10 mouse cellular contexts compared by ENCODE assay signal in genomic region chr7:112499453-112500133, GRCm38 (mm10).
A peak's percentile ranks its signal among the peaks of the same experiment; 100 is the strongest.
DNase-seq lines count a peak whose midpoint lies in the region; ATAC-seq and TF ChIP-seq lines count a peak whose summit lies in the region.
"Had no signal": no experiment of that assay in that cellular context is flagged by ENCODE, and none has a peak within 500 bp of the region (broad histone marks: within the 10 kb centered on the region; RNA-seq: fewer than 3 reads in every experiment).

No protein-coding gene starts in this region.

- H3K4me1 ChIP-seq in heart, postnatal 0 days (ENCODE audit: control insufficient read depth, insufficient read depth) = peaks cover 26% of the 10 kb centered on the region
- peaks cover 64% of the 10 kb centered on the region for H3K4me1 ChIP-seq in forebrain, embryonic 10.5 days

- DNase-seq in heart, adult 11 months = peak; percentile 93
- no peak for DNase-seq in heart, postnatal 36 days
- peak; percentile 1 to 3 for DNase-seq in spleen, postnatal 36 days (ENCODE audit: low spot score in 2 of 2)
- no peak for DNase-seq in spleen, postnatal 4 days (ENCODE audit: low spot score in 2 of 2)
- no peak for DNase-seq in heart, postnatal 0 days (ENCODE audit: low spot score)
- no peak for DNase-seq in thymus, adult 18-20 months
- DNase-seq in left cerebral cortex, adult 2 months (ENCODE audit: extremely low spot score in 1 of 2, low spot score in 2 of 2) = no peak
- no peak for DNase-seq in forebrain, embryonic 10.5 days (ENCODE audit: extremely low spot score, low spot score)
- DNase-seq: liver, embryonic 13.5 days had no signal

- no peak for TF ChIP-seq EP300 in heart, postnatal 0 days (IDR thresholded peaks at IDR 0.05; ENCODE audit: low read depth)

- intact Hi-C loops in heart, postnatal 36 days (cut with DNase I) = no loop called here
- intact Hi-C loops in left cerebral cortex, adult 2 months (cut with DNase I) = no loop called here

- H3K4me3 ChIP-seq in heart, postnatal 0 days (ENCODE audit: low read depth, low read length) = no peak overlapping the region
- no peak overlapping the region for H3K4me3 ChIP-seq in left cerebral cortex, adult 2 months
- H3K4me3 ChIP-seq in forebrain, embryonic 10.5 days = no peak overlapping the region
- H3K4me3 ChIP-seq: liver, embryonic 13.5 days had no signal

- no peak for ATAC-seq in heart, postnatal 0 days (ENCODE audit: insufficient read depth, low read depth)
- ATAC-seq: inflammation-experienced regulatory T-cells, adult 6 months had no signal

- H3K27me3 ChIP-seq in heart, postnatal 0 days (ENCODE audit: control insufficient read depth, insufficient read depth, low read length) = no peaks in the 10 kb centered on the region
- no peaks in the 10 kb centered on the region for H3K27me3 ChIP-seq in forebrain, embryonic 10.5 days (ENCODE audit: poor library complexity, severe bottlenecking)
- H3K27me3 ChIP-seq: liver, embryonic 13.5 days had no signal

- H3K27ac ChIP-seq in heart, postnatal 0 days (ENCODE audit: low read depth) = peak overlapping the region; percentile 46
- H3K27ac ChIP-seq in left cerebral cortex, adult 2 months = no peak overlapping the region
- H3K27ac ChIP-seq in forebrain, embryonic 10.5 days = no peak overlapping the region
- H3K27ac ChIP-seq: liver, embryonic 13.5 days had no signal

- WGBS in heart, postnatal 0 days = 38% methylated on average over 10 of the region's 10 CpGs
- WGBS in forebrain, embryonic 10.5 days = 82% methylated on average over 10 of the region's 10 CpGs

- no peak for TF ChIP-seq CTCF in heart, postnatal 0 days (IDR thresholded peaks at IDR 0.05; ENCODE audit: low read depth)
- TF ChIP-seq CTCF in left cerebral cortex, adult 2 months (IDR thresholded peaks at IDR 0.05) = no peak

- H3K36me3 ChIP-seq in heart, postnatal 0 days (replicated peaks; ENCODE audit: control insufficient read depth, insufficient read depth, low read length) = no peaks in the 10 kb centered on the region
- no peaks in the 10 kb centered on the region for H3K36me3 ChIP-seq in forebrain, embryonic 10.5 days (replicated peaks)
- H3K36me3 ChIP-seq: liver, embryonic 13.5 days had no signal

- no peak overlapping the region for H3K9ac ChIP-seq in heart, postnatal 0 days (replicated peaks; ENCODE audit: low read depth, low read length)
- H3K9ac ChIP-seq: liver, embryonic 13.5 days had no signal

- no peaks in the 10 kb centered on the region for H3K9me3 ChIP-seq in heart, postnatal 0 days (replicated peaks; ENCODE audit: control insufficient read depth, low read length)
- H3K9me3 ChIP-seq in forebrain, embryonic 10.5 days = no peaks in the 10 kb centered on the region
- H3K9me3 ChIP-seq: liver, embryonic 13.5 days had no signal

- no peak overlapping the region for H3K4me2 ChIP-seq in heart, postnatal 0 days (ENCODE audit: low read depth, low read length)
- H3K4me2 ChIP-seq: liver, embryonic 13.5 days had no signal

Comparison
In these comparisons a context has a peak if more than half of its experiments do, and no peak if none do; other contexts are left out.
1. DNase-seq: peak in heart, adult 11 months (single experiment) and spleen, postnatal 36 days (2 of 2); none in heart, postnatal 36 days (0 of 2), spleen, postnatal 4 days (0 of 2), heart, postnatal 0 days (single experiment), thymus, adult 18-20 months (0 of 2), left cerebral cortex, adult 2 months (0 of 2) and forebrain, embryonic 10.5 days (single experiment).